Mouse (Mus musculus) gastrocnemius, adult 8-10 months (tissue): ENCODE data around the gene Gm15319. TPM values are rescaled to one million over a fixed set of nuclear protein-coding genes. Genes with fewer than 3 reads are reported as not detected.
"Not testable (repeated sequence)": the region's sequence is repeated elsewhere in the genome, so short reads cannot be mapped to it uniquely, and the experiment has no call there.

Source experiments
- DNase-seq, 2 experiments: peaks; one replicate each; pipeline ENCODE4 v3.0.0; 2022; ENCODE audit warnings: low spot score in 2 of 2
- total RNA-seq, 4 experiments: library from RNA; stranded (reverse); gene quantifications; 2 replicates each; pipeline ENCODE4 v1.2.4; 2022

Gene Gm15319
- under 1 TPM in 1 of 4 experiments, not detected in 3; 0.43 TPM for total RNA-seq

GRCm38 (mm10) chr8:20363110-20363509, at the start of gene Gm15319:
Gene Gm15319, minus strand, starts transcription at chr8:20363210.
- not testable (repeated sequence) for DNase-seq

DNA sequence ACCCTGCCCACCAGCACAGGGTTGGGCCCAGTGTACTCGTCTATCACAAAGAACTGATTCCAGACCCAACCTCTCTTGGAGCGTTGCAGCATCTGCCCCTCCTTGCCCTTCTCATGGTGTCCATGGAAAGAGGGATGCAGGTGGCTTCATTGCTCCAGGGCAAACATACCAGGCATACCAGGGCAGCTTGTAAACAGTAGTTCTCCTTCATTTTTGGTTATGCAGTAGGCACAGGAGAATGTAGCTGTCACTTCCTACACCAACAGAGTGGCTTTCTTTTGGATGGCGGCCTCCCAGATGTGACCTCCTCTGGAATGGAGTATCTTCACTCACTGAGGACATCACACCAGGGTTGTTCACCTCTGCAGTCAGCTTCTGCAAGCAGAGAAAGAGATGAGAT, 47.3 kb upstream of the Gm15319 start:
- not testable (repeated sequence) for DNase-seq

DNA sequence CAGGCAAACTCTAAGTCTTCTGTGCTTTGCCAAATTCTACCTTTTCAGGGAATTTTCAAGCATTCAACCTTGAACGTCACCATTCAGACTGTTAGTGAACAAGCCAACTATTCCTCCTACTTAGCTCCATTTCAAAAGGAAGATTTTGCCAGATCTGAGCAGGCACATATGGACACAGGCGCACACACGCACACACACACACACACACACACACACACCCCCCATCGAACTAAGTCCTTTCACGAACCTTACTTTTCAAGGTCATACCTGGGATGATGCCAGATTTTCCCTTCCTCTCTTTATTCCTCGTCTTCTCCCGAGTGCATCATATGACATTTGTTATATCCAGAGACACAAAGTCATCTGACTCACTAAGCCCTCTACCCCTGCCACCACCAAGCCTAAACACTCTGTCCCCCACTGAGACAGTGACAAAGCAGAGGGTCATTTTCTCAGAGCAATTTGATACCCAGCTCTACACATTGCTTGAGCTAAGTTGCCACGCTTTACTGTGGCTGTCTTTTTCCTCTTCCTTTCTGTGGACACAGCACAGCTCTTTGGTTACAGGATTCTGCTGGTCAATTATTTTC, 45.5 kb upstream of the Gm15319 start:
- peak in 1 of 2 experiments; percentile 41 for DNase-seq

DNA sequence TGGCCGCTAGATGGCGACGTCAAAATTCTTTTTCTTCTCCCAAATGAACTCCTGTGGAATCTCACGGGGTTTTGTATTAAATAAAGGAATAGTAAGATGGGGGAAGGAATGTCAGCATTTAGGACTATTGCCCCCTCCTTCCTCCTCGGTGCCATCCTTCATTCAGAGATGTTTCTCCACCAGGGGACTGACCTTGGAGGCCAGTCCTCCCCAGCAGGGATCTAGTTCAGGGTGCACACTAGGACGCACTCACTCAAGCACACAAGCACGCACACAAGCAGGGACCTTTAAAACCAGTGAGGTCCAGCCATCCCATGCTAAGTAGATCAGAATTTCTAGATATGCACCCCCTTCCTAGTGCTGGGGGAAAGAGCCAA, 26.3 kb upstream of the Gm15319 start:
- DNase-seq = peak; percentile 19 to 32

DNA sequence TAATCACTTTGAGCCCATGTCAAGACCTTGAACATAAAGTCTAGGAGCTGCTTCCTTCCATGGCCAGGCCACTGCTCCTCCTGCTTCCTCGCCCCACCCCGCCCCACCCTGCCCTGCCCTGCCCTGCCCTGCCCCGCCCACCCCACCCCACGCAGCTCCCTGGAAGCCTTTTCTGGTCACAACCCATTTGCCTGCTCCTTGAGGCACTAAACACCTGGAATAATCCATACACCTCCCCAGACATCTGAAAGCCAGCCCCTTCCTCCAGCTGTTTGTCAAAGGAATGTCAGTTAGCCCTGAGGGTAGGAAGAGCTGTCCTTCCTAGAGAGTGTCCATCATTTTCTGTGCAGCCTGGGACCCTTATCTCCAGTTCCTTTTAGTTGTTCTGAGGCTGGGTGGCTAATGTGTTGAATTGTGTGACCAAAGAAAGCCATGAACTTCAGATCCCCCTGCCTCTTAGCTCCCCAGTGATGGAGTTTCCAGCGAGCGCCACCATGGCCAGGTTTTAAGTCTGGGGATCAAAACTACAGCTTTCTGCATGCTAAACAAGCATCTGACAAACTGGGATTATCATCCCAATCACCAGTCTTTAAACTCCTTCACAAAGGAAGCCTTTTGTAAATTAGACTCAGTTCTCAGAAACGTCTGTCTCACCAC, 25.8 kb upstream of the Gm15319 start:
- peak; percentile 44 to 56 for DNase-seq

DNA sequence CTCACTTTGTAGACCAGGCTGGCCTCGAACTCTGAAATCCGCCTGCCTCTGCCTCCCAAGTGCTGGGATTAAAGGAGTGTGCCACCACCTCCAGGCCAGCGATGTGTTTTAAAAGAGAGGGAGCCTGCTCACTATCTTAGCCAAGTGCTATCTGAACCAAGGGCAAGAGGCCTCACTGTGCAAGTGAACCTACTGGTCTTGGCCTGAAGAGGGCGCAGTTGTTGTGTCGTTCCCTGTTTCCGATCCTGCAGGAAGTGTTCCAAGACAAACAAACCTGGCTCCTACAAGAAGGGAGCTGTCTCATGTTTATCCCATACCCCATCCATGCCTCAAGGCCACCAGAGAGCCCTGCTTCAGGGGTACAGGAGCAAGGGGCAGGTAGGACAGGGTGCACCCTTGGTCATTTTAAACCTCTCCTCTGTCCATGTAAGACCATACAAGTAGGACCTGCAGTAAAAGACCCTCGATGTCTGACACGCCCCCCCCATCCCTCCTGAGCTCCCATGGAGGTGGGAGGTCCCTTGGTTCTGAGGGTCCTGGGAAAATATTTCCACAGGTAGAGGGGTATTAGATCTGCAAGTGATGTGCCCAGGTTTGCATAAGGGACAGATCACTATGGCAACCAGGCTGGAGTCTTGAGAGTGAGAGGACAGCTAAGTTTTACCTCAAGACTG, 24.2 kb upstream of the Gm15319 start:
- DNase-seq = peak; percentile 33 to 38

DNA sequence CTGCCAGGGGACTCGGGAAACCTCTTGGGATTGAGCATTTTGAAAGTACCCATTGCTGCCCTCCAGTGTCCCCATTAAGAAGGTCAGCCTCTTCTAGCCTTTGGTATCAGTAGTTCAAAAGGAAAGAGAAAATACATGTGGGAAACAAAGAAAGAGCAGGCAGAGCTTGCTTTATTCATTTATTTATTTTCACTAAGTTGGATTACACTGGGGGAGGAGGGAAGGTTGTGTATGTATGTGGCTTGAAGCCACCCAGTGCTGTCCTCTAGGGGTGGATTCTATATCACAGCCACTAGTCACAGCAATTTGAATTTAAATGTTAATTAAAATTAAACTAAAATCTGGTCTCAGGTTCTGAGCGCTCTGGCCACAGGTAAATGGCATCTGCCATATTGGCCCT, 22.0 kb upstream of the Gm15319 start:
- not testable (repeated sequence) for DNase-seq

DNA sequence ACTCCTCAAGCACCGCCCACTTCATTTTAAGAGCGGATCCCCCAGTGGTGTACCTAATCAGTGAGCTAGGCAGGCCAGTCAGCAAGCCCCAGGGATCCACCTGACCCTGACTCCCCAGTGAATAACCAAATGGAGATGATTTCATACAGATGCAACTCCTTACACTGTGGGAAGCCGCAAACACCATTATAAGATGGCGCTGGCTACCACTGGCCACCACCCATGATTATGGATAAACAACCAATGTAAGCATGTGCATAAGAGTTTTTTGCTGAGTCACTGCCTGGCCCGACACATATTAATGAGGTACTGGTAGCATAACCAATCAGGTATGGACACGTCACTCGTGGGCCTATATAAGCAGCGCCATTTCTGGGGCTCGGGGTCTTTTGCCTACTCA, 21.1 kb upstream of the Gm15319 start:
- DNase-seq = peak; percentile 30 to 45

DNA sequence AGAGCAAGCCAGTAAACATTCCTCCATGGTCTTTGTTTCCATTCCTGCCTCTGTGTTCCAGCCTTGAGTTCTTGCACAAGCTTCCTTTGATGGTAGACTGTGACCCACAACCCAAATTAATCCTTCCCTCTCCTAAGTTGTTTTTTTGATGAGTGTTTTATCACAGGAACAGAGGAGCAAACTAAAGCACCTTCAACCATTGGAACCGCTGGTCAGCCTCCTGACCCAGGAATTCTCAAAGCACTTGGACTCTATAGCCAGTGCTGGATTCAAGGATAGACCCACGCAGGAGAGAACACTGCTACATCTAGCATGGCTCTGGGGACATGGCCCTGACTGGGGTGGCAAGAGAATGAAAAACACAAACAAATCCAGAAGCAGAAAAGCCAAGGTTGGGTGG, 19.1 kb upstream of the Gm15319 start:
- DNase-seq = peak in 1 of 2 experiments; percentile 2

- DNase-seq = not testable (repeated sequence)
Measured at GRCm38 (mm10) chr8:20381637-20382036, 18.6 kb upstream of the Gm15319 start.

- DNase-seq = peak; percentile 3 to 8
Measured at GRCm38 (mm10) chr8:20381239-20381620, 18.2 kb upstream of the Gm15319 start.

DNA sequence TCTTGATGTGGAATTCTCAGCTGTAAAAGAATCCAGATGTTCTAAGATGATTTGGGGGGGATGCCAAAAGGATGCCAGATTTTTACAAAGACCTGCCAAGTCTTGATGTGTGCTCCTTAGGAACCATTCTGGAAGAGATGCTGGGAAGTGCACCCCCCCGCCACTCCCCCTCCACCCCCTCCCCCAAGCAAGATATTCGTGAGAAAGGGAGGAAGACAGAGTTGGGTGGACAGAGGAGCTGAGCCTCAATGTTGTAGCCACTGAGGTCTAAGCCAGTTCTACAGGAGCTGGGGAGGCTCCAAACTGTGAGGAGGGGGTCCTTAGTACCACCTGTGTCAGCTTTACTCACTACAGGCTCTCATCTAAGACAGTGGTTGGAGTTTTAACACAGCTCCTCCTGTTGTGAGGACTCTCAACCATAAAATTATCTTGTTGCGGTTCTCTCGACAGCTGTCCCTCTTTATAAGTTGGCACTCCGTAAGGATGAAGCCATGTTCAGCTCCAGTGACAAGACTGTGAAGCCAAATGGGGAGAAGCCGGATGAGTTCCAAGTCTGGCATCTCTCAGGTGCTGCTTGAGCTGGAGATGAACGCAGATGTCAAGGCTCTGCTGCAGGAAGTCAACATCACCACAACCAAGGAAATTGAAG, 17.7 kb upstream of the Gm15319 start:
- DNase-seq = peak; percentile 17 to 33

GRCm38 (mm10) chr8:20379650-20380436, 16.8 kb upstream of the Gm15319 start:
- peak; percentile 5 to 27 for DNase-seq

GRCm38 (mm10) chr8:20378786-20379649, 16.0 kb upstream of the Gm15319 start:
- DNase-seq = peak; percentile 44 to 45

DNA sequence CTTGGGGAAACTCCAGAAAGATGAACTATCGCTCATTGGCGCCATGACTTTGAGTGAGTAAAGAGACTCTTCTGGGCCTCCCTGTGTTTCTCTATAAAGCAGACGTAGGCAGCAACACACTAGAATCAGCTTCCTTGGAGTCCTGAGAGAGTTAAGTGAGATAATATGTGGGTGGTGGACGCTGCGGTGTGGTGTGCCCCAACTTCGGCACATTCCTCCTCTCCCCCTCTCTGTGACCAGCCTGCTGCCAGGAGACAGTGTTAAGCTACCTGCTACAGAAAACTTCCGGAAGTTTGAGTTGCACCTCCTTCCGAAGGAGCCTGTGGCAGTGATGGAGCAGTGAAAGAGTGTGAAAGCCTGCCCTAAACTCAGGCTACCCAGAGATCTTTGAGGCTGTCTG, 15.3 kb upstream of the Gm15319 start:
- DNase-seq = peak; percentile 56 to 57

GRCm38 (mm10) chr8:20375698-20376097, 12.7 kb upstream of the Gm15319 start:
- DNase-seq = peak in 1 of 2 experiments; percentile 13

GRCm38 (mm10) chr8:20356386-20356785, 6.6 kb downstream of the Gm15319 start:
- not testable (repeated sequence) for DNase-seq

- DNase-seq = peak; percentile 13 to 15
Measured at GRCm38 (mm10) chr8:20353579-20353978, 9.4 kb downstream of the Gm15319 start.

GRCm38 (mm10) chr8:20302759-20303158, 60.3 kb downstream of the Gm15319 start:
- not testable (repeated sequence) for DNase-seq

DNA sequence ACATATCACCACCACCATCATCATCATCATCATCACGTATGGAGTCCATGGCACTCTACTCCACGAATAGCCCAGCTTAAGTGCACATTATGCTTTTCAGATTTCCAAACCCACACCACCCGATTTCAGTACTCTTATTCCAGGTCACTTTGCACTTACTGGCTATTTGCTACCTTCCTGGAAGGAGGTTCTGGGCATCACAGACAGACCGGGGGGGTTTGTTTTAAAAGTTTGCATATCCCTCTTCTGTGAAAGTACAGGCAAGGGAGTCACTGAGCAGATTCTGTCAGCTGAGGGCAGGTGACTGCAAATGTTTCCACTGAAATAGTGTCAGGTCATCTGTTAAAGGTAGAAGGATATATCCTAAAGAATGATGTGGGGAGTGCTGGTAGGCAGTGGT, 63.0 kb downstream of the Gm15319 start:
- not testable (repeated sequence) for DNase-seq
